Mouse (Mus musculus): ENCODE data around the gene Sgsm1.

The Sgsm1 gene

GRCm38 (mm10) chr5:113216328-113216960 is 94.1 kb downstream of the Sgsm1 start:
- no peak for DNase-seq (ENCODE audit: low read depth)

- no peak for DNase-seq (ENCODE audit: low read depth)
Measured at GRCm38 (mm10) chr5:113215610-113216011, 95.0 kb downstream of the Sgsm1 start.

- DNase-seq (ENCODE audit: low read depth), result peak; percentile 98
Measured at GRCm38 (mm10) chr5:113214455-113214854, 96.1 kb downstream of the Sgsm1 start.

- DNase-seq (ENCODE audit: low read depth), result peak; percentile 65
Measured at GRCm38 (mm10) chr5:113214041-113214440, 96.5 kb downstream of the Sgsm1 start.

GRCm38 (mm10) chr5:113212156-113212835 is 98.3 kb downstream of the Sgsm1 start:
- DNase-seq (ENCODE audit: low read depth), result no peak

- no peak for DNase-seq (ENCODE audit: low read depth)
Measured at GRCm38 (mm10) chr5:113210314-113210713, 100.3 kb downstream of the Sgsm1 start.

- peak; percentile 92 for DNase-seq (ENCODE audit: low read depth)
Measured at GRCm38 (mm10) chr5:113209898-113210297, 100.7 kb downstream of the Sgsm1 start.

GRCm38 (mm10) chr5:113209401-113209750 is 101.2 kb downstream of the Sgsm1 start:
- no peak for DNase-seq (ENCODE audit: low read depth)

GRCm38 (mm10) chr5:113208622-113209400 is 101.8 kb downstream of the Sgsm1 start:
- DNase-seq (ENCODE audit: low read depth), result no peak

GRCm38 (mm10) chr5:113208048-113208447 is 102.5 kb downstream of the Sgsm1 start:
- DNase-seq (ENCODE audit: low read depth), result peak; percentile 50

GRCm38 (mm10) chr5:113206670-113207352 is 103.8 kb downstream of the Sgsm1 start:
- DNase-seq (ENCODE audit: low read depth), result peak; percentile 91

- DNase-seq (ENCODE audit: low read depth), result no peak
Measured at GRCm38 (mm10) chr5:113204193-113204592, 106.4 kb downstream of the Sgsm1 start.

- DNase-seq (ENCODE audit: low read depth), result no peak
Measured at GRCm38 (mm10) chr5:113199772-113200134, 110.8 kb downstream of the Sgsm1 start.

GRCm38 (mm10) chr5:113199126-113199771 is 111.3 kb downstream of the Sgsm1 start:
- no peak for DNase-seq (ENCODE audit: low read depth)

GRCm38 (mm10) chr5:113196916-113197794 is 113.4 kb downstream of the Sgsm1 start:
- DNase-seq (ENCODE audit: low read depth), result no peak

- DNase-seq (ENCODE audit: low read depth), result no peak
Measured at GRCm38 (mm10) chr5:113195907-113196306, 114.7 kb downstream of the Sgsm1 start.

- DNase-seq (ENCODE audit: low read depth), result no peak
Measured at GRCm38 (mm10) chr5:113195451-113195850, 115.1 kb downstream of the Sgsm1 start.

- DNase-seq (ENCODE audit: low read depth), result no peak
Measured at GRCm38 (mm10) chr5:113193762-113194161, 116.8 kb downstream of the Sgsm1 start.

All from 416B (cell line).